Mouse (Mus musculus): Measurements from ENCODE around the gene Nxpe3.

Nxpe3 gene

GRCm38 (mm10) chr16:55894893-55895650 is at the start of gene Nxpe3:
TSS of gene Nxpe3 (minus strand) at chr16:55895285.
- peak; percentile 53 for DNase-seq (ENCODE audit: low read depth, low spot score)

GRCm38 (mm10) chr16:55940781-55941180 is 45.7 kb upstream of the Nxpe3 start:
- DNase-seq (ENCODE audit: low read depth, low spot score): no peak

GRCm38 (mm10) chr16:55939703-55940102 is 44.6 kb upstream of the Nxpe3 start:
- no peak for DNase-seq (ENCODE audit: low read depth, low spot score)

- no peak for DNase-seq (ENCODE audit: low read depth, low spot score)
Measured at GRCm38 (mm10) chr16:55938761-55939160, 43.7 kb upstream of the Nxpe3 start.

GRCm38 (mm10) chr16:55934453-55935037 is 39.5 kb upstream of the Nxpe3 start, which contains the start of gene Cep97:
TSS of gene Cep97 (minus strand) at chr16:55934855.
- peak; percentile 77 for DNase-seq (ENCODE audit: low read depth, low spot score)

- no peak for DNase-seq (ENCODE audit: low read depth, low spot score)
Measured at GRCm38 (mm10) chr16:55933681-55934343, 38.7 kb upstream of the Nxpe3 start.

- no peak for DNase-seq (ENCODE audit: low read depth, low spot score)
Measured at GRCm38 (mm10) chr16:55924010-55924409, 28.9 kb upstream of the Nxpe3 start.

GRCm38 (mm10) chr16:55922079-55922478 is 27.0 kb upstream of the Nxpe3 start:
- DNase-seq (ENCODE audit: low read depth, low spot score): no peak

- DNase-seq (ENCODE audit: low read depth, low spot score): no peak
Measured at GRCm38 (mm10) chr16:55914716-55915115, 19.6 kb upstream of the Nxpe3 start.

- DNase-seq (ENCODE audit: low read depth, low spot score): no peak
Measured at GRCm38 (mm10) chr16:55910208-55910793, 15.2 kb upstream of the Nxpe3 start.

GRCm38 (mm10) chr16:55906928-55907679 is 12.0 kb upstream of the Nxpe3 start:
- no peak for DNase-seq (ENCODE audit: low read depth, low spot score)

- no peak for DNase-seq (ENCODE audit: low read depth, low spot score)
Measured at GRCm38 (mm10) chr16:55905370-55905769, 10.3 kb upstream of the Nxpe3 start.

- DNase-seq (ENCODE audit: low read depth, low spot score): no peak
Measured at GRCm38 (mm10) chr16:55901839-55902756, 7.0 kb upstream of the Nxpe3 start.

GRCm38 (mm10) chr16:55898385-55899002 is 3.4 kb upstream of the Nxpe3 start:
- no peak for DNase-seq (ENCODE audit: low read depth, low spot score)

GRCm38 (mm10) chr16:55895651-55896095 is 588 bp upstream of the Nxpe3 start:
- no peak for DNase-seq (ENCODE audit: low read depth, low spot score)

- DNase-seq (ENCODE audit: low read depth, low spot score): no peak
Measured at GRCm38 (mm10) chr16:55894536-55894892, 571 bp downstream of the Nxpe3 start.

- no peak for DNase-seq (ENCODE audit: low read depth, low spot score)
Measured at GRCm38 (mm10) chr16:55893410-55894107, 1.5 kb downstream of the Nxpe3 start.

- no peak for DNase-seq (ENCODE audit: low read depth, low spot score)
Measured at GRCm38 (mm10) chr16:55892484-55892883, 2.6 kb downstream of the Nxpe3 start.

- DNase-seq (ENCODE audit: low read depth, low spot score): no peak
Measured at GRCm38 (mm10) chr16:55891346-55891745, 3.7 kb downstream of the Nxpe3 start.
